Mouse (Mus musculus) neural tube, embryonic 15.5 days (tissue): ENCODE measurements around the gene Rere. TPM values are rescaled to one million over a fixed set of nuclear protein-coding genes. Genes with fewer than 3 reads are reported as not detected.
A peak's percentile ranks its signal among the peaks of the same experiment; 100 is the strongest.

Source experiments
- ATAC-seq: fragments of 200-750 bp; cut with Nextera tagmentation; 2 replicates; pipeline ENCODE4 v1.8.0; 2017; ENCODE audit warnings: mild to moderate bottlenecking, moderate TSS enrichment, moderate library complexity; ENCODE audit not compliant: low FRiP score
- H3K27ac ChIP-seq: fragments of 300-500 bp; sonication (generic); replicated peaks from 2 replicates; pipeline ENCODE4 v1.5.1; 2015; ENCODE audit warnings: mild to moderate bottlenecking, inconsistent platforms
- H3K27me3 ChIP-seq: fragments of 300-500 bp; sonication (generic); replicated peaks from 2 replicates; pipeline ENCODE4 v1.6.1; 2015; ENCODE audit warnings: inconsistent platforms
- H3K36me3 ChIP-seq: fragments of 300-500 bp; sonication (generic); 2 replicates; pipeline ENCODE4 v1.6.1; 2015; ENCODE audit warnings: inconsistent platforms
- H3K4me1 ChIP-seq: fragments of 300-500 bp; sonication (generic); 2 replicates; pipeline ENCODE4 v1.6.1; 2015; ENCODE audit warnings: inconsistent platforms
- H3K4me2 ChIP-seq: fragments of 300-500 bp; sonication (generic); 2 replicates; pipeline ENCODE4 v1.6.1; 2015; ENCODE audit warnings: inconsistent platforms, mild to moderate bottlenecking, moderate library complexity
- H3K4me3 ChIP-seq: fragments of 300-500 bp; sonication (generic); replicated peaks from 2 replicates; pipeline ENCODE4 v1.5.1; 2015; ENCODE audit warnings: mild to moderate bottlenecking, inconsistent platforms
- H3K9ac ChIP-seq: fragments of 300-500 bp; sonication (generic); replicated peaks from 2 replicates; pipeline ENCODE4 v1.6.1; 2015; ENCODE audit warnings: mild to moderate bottlenecking, inconsistent platforms
- H3K9me3 ChIP-seq: fragments of 300-500 bp; sonication (generic); replicated peaks from 2 replicates; pipeline ENCODE4 v1.6.1; 2016; ENCODE audit warnings: inconsistent platforms
- WGBS: fragments of 180-500 bp; shearing (Covaris S2); methylation state at CpG from one replicate; pipeline ENCODE4 v1.1.7; 2015; ENCODE audit warnings: mixed read lengths; 5-methylcytosine and 5-hydroxymethylcytosine counted together
- polyA plus RNA-seq: library from polyadenylated mRNA; unstranded; fragments of >200 nt; fragmentation: Nextera tagmentation; extraction: Ambion mirVana; gene quantifications from 2 replicates; pipeline ENCODE4 v1.2.1, GENCODE M21; 2015

The Rere gene
- 31.8 and 34.6 TPM in 2 replicates for polyA plus RNA-seq

GRCm38 (mm10) chr4:150281018-150281761 lies at the start of gene Rere:
TSS of gene Rere (plus strand) at chr4:150281646.
- Histone ChIP-seq H3K4me3 (peak within 1 kb of the TSS; percentile 98), H3K27me3 (no peaks in the 10 kb centered on the region)
- under 1% methylated on average over 59 of the region's 60 CpGs for WGBS

GRCm38 (mm10) chr4:150231871-150232270 lies 49.6 kb upstream of the Rere start:
- Histone ChIP-seq H3K4me2 (no peak overlapping the region), H3K9ac (no peak overlapping the region), H3K36me3 (no peaks in the 10 kb centered on the region), H3K27ac (no peak overlapping the region), H3K27me3 (no peaks in the 10 kb centered on the region), H3K4me3 (no peak overlapping the region), H3K9me3 (no peaks in the 10 kb centered on the region), H3K4me1 (peaks cover 41% of the 10 kb centered on the region)
- WGBS: 65% methylated on average over 8 of the region's 8 CpGs
- no peak for ATAC-seq

More at GRCm38 (mm10) chr4:150281018-150281761, at the start of gene Rere:
- H3K4me1 ChIP-seq: peaks cover 22% of the 10 kb centered on the region
- peak within 1 kb of the TSS; percentile 64 for H3K4me2 ChIP-seq
- no peaks in the 10 kb centered on the region for H3K9me3 ChIP-seq
- H3K9ac ChIP-seq: peak within 1 kb of the TSS; percentile 98
- ATAC-seq: peak; percentile 99
- H3K36me3 ChIP-seq: no peaks in the 10 kb centered on the region
- peak within 1 kb of the TSS; percentile 98 for H3K27ac ChIP-seq

GRCm38 (mm10) chr4:150234599-150235327 lies 46.7 kb upstream of the Rere start:
- peak overlapping the region; percentile 73 for H3K27ac ChIP-seq
- H3K9me3 ChIP-seq: no peaks in the 10 kb centered on the region
- H3K4me2 ChIP-seq: no peak overlapping the region
- H3K36me3 ChIP-seq: no peaks in the 10 kb centered on the region
- no peaks in the 10 kb centered on the region for H3K27me3 ChIP-seq
- H3K4me1 ChIP-seq: peaks cover 54% of the 10 kb centered on the region
- H3K9ac ChIP-seq: 0 out of 2 replicates have a peak overlapping the region, but pooled peaks have one; percentile 14
- ATAC-seq: no peak
- 16% methylated on average over 8 of the region's 8 CpGs for whole genome bisulfite sequencing
- no peak overlapping the region for H3K4me3 ChIP-seq

GRCm38 (mm10) chr4:150235585-150235984 lies 45.9 kb upstream of the Rere start:
- peak overlapping the region; percentile 73; the same call in 1 of the 2 replicates for H3K27ac ChIP-seq
- no peak overlapping the region for H3K4me3 ChIP-seq
- H3K4me2 ChIP-seq: no peak overlapping the region
- no peaks in the 10 kb centered on the region for H3K9me3 ChIP-seq
- peaks cover 56% of the 10 kb centered on the region for H3K4me1 ChIP-seq
- H3K27me3 ChIP-seq: no peaks in the 10 kb centered on the region
- no peak for ATAC-seq
- 52% methylated on average over 4 of the region's 4 CpGs for WGBS
- H3K36me3 ChIP-seq: no peaks in the 10 kb centered on the region
- no peak overlapping the region for H3K9ac ChIP-seq

- Histone ChIP-seq H3K27ac (peak overlapping the region; percentile 99), H3K36me3 (peaks cover 4% of the 10 kb centered on the region), H3K27me3 (no peaks in the 10 kb centered on the region), H3K4me2 (peak overlapping the region; percentile 79), H3K4me1 (peaks cover 55% of the 10 kb centered on the region), H3K9me3 (no peaks in the 10 kb centered on the region), H3K4me3 (peak overlapping the region; percentile 85), H3K9ac (no peak overlapping the region)
- 80% methylated on average over 8 of the region's 8 CpGs for WGBS
- ATAC-seq: no peak
These were observed 45.4 kb upstream of the Rere start for GRCm38 (mm10) chr4:150236031-150236430.

GRCm38 (mm10) chr4:150236521-150237481 lies 44.6 kb upstream of the Rere start, which contains the start of gene Eno1:
TSS of gene Eno1 (plus strand) at chr4:150236721.
- peaks cover 56% of the 10 kb centered on the region for H3K4me1 ChIP-seq
- H3K36me3 ChIP-seq: peaks cover 11% of the 10 kb centered on the region
- H3K4me2 ChIP-seq: peak within 1 kb of the TSS; percentile 79
- H3K9me3 ChIP-seq: no peaks in the 10 kb centered on the region
- WGBS: under 1% methylated on average over 74 of the region's 78 CpGs
- no peaks in the 10 kb centered on the region for H3K27me3 ChIP-seq
- ATAC-seq: peak; percentile 95
- H3K4me3 ChIP-seq: peak within 1 kb of the TSS; percentile 85
- peak within 1 kb of the TSS; percentile 86 for H3K9ac ChIP-seq
- peak within 1 kb of the TSS; percentile 99 for H3K27ac ChIP-seq

- no peaks in the 10 kb centered on the region for H3K27me3 ChIP-seq
- peak overlapping the region; percentile 99 for H3K27ac ChIP-seq
- peak overlapping the region; percentile 79 for H3K4me2 ChIP-seq
- peaks cover 21% of the 10 kb centered on the region for H3K36me3 ChIP-seq
- 0 out of 2 replicates have a peak, but pooled peaks have one; percentile 26 for ATAC-seq
- H3K9me3 ChIP-seq: no peaks in the 10 kb centered on the region
- H3K4me1 ChIP-seq: peaks cover 63% of the 10 kb centered on the region
- H3K4me3 ChIP-seq: peak overlapping the region; percentile 85
- WGBS: under 1% methylated on average over 21 of the region's 21 CpGs
- H3K9ac ChIP-seq: peak overlapping the region; percentile 86
These were observed 43.6 kb upstream of the Rere start for GRCm38 (mm10) chr4:150237636-150238361.

GRCm38 (mm10) chr4:150238433-150239086 lies 42.9 kb upstream of the Rere start:
- Histone ChIP-seq H3K4me2 (peak overlapping the region; percentile 79), H3K27me3 (no peaks in the 10 kb centered on the region), H3K4me1 (peaks cover 70% of the 10 kb centered on the region), H3K27ac (peak overlapping the region; percentile 99; the same call in 1 of the 2 replicates), H3K9me3 (no peaks in the 10 kb centered on the region), H3K9ac (peak overlapping the region; percentile 86), H3K4me3 (peak overlapping the region; percentile 85), H3K36me3 (peaks cover 28% of the 10 kb centered on the region)
- 6% methylated on average over 3 of the region's 3 CpGs for WGBS
- ATAC-seq: no peak

GRCm38 (mm10) chr4:150239087-150239480 lies 42.4 kb upstream of the Rere start:
- Histone ChIP-seq H3K27ac (no peak overlapping the region), H3K9ac (peak overlapping the region; percentile 86), H3K4me1 (peaks cover 70% of the 10 kb centered on the region), H3K4me3 (peak overlapping the region; percentile 85), H3K4me2 (peak overlapping the region; percentile 79), H3K36me3 (peaks cover 34% of the 10 kb centered on the region), H3K9me3 (no peaks in the 10 kb centered on the region), H3K27me3 (no peaks in the 10 kb centered on the region)
- no peak for ATAC-seq
- WGBS: 23% methylated on average over 5 of the region's 5 CpGs

GRCm38 (mm10) chr4:150239503-150239902 lies 41.9 kb upstream of the Rere start:
- peak overlapping the region; percentile 85 for H3K4me3 ChIP-seq
- peak overlapping the region; percentile 79 for H3K4me2 ChIP-seq
- H3K9ac ChIP-seq: no peak overlapping the region
- H3K36me3 ChIP-seq: peaks cover 38% of the 10 kb centered on the region
- no peaks in the 10 kb centered on the region for H3K9me3 ChIP-seq
- H3K27ac ChIP-seq: no peak overlapping the region; the same call in 1 of the 2 replicates
- 33% methylated on average over 6 of the region's 6 CpGs for WGBS
- H3K27me3 ChIP-seq: no peaks in the 10 kb centered on the region
- peaks cover 67% of the 10 kb centered on the region for H3K4me1 ChIP-seq
- no peak for ATAC-seq
